8 mouse cellular contexts compared by ENCODE assay signal in the genomic region with DNA sequence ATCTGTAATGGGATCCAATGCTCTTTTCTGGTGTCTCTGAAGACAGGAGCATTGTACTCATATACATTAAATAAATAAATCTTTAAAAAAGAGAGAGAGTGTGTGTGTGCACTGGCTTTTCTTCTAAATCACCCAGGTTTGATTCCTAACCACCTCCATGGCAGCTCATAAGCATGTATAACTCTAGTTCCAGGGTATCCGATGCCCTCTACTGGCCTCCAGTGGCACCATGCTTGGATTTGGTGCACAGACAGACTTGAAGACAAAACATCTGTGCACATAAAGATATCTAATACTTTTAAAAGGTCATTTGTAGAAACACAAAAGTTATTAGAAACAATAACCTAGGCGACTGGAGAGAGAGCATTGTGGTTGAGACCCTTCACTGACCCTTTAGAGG. TPM values are rescaled to one million over a fixed set of nuclear protein-coding genes. Genes with fewer than 3 reads are reported as not detected.
DNase-seq lines count a peak whose midpoint lies in the region; ATAC-seq and TF ChIP-seq lines count a peak whose summit lies in the region.
"Had no signal": no experiment of that assay in that cellular context is flagged by ENCODE, and none has a peak within 500 bp of the region (broad histone marks: within the 10 kb centered on the region; RNA-seq: fewer than 3 reads in every experiment).

No protein-coding gene starts in this region.

- H3K27ac ChIP-seq in intestine, postnatal 0 days (ENCODE audit: low read depth, low read length) = no peak overlapping the region
- H3K27ac ChIP-seq in intestine, embryonic 16.5 days (ENCODE audit: low read length) = no peak overlapping the region
- H3K27ac ChIP-seq in liver, embryonic 14.5 days = no peak overlapping the region

- 54% methylated on average over 2 of the region's 2 CpGs for WGBS in intestine, postnatal 0 days
- WGBS in intestine, embryonic 16.5 days = 46% methylated on average over 2 of the region's 2 CpGs
- 31% methylated on average over 2 of the region's 2 CpGs for WGBS in liver, embryonic 14.5 days (ENCODE audit: insufficient replicate concordance)

- TF ChIP-seq EP300 in liver, embryonic 14.5 days (IDR thresholded peaks at IDR 0.05; ENCODE audit: low read depth) = no peak

- H3K79me2 ChIP-seq in C2C12 (ENCODE audit: control insufficient read depth, insufficient read depth) = no peaks in the 10 kb centered on the region

- no peaks in the 10 kb centered on the region for H3K27me3 ChIP-seq in intestine, postnatal 0 days (replicated peaks; ENCODE audit: control insufficient read depth, insufficient read depth, low read length)
- no peaks in the 10 kb centered on the region for H3K27me3 ChIP-seq in intestine, embryonic 16.5 days (replicated peaks; ENCODE audit: control insufficient read depth, insufficient read depth, low read length)
- H3K27me3 ChIP-seq in C2C12 (ENCODE audit: control insufficient read depth, insufficient read depth, insufficient read length) = no peaks in the 10 kb centered on the region
- H3K27me3 ChIP-seq in liver, embryonic 14.5 days (ENCODE audit: control insufficient read depth, insufficient read depth, low read length) = no peaks in the 10 kb centered on the region

- no peak for ATAC-seq in intestine, postnatal 0 days
- no peak for ATAC-seq in intestine, embryonic 16.5 days
- ATAC-seq in liver, embryonic 14.5 days (ENCODE audit: insufficient read depth) = no peak

- H3K79me3 ChIP-seq in C2C12 (ENCODE audit: low read depth) = no peaks in the 10 kb centered on the region

- H3K9ac ChIP-seq in intestine, postnatal 0 days (ENCODE audit: low read depth, low read length) = no peak overlapping the region
- H3K9ac ChIP-seq in intestine, embryonic 16.5 days (ENCODE audit: low read depth, low read length) = no peak overlapping the region
- no peak overlapping the region for H3K9ac ChIP-seq in liver, embryonic 14.5 days (replicated peaks)

- H3K36me3 ChIP-seq in intestine, postnatal 0 days (ENCODE audit: control insufficient read depth, insufficient read depth) = peaks cover 18% of the 10 kb centered on the region
- H3K36me3 ChIP-seq in intestine, embryonic 16.5 days (ENCODE audit: control insufficient read depth, insufficient read depth, low read length) = peaks cover 4% of the 10 kb centered on the region; the same call in 1 of the 2 replicates
- peaks cover 36% of the 10 kb centered on the region for H3K36me3 ChIP-seq in C2C12 (ENCODE audit: control insufficient read depth, insufficient read depth)
- H3K36me3 ChIP-seq in liver, embryonic 14.5 days (replicated peaks; ENCODE audit: control insufficient read depth, insufficient read depth, low read depth) = no peaks in the 10 kb centered on the region; the same call in 1 of the 2 replicates

- H3ac ChIP-seq in C2C12 (ENCODE audit: control insufficient read depth, insufficient read length, low read depth) = no peak overlapping the region

- H3K4me1 ChIP-seq in intestine, postnatal 0 days (replicated peaks; ENCODE audit: control insufficient read depth, insufficient read depth, low read length) = no peaks in the 10 kb centered on the region
- H3K4me1 ChIP-seq in intestine, embryonic 16.5 days (ENCODE audit: control insufficient read depth, insufficient read depth, low read length) = no peaks in the 10 kb centered on the region
- H3K4me1 ChIP-seq in liver, embryonic 14.5 days (replicated peaks; ENCODE audit: control insufficient read depth in 2 of 2, insufficient read depth in 2 of 2, low read length in 1 of 2) = no peaks in the 10 kb centered on the region

- DNase-seq in ES-CJ7 (ENCODE audit: low read depth, low spot score) = peak; percentile 42
- peak; percentile 71 for DNase-seq in embryo, embryonic 10 days (ENCODE audit: low spot score)
- no peak for DNase-seq in liver, embryonic 14.5 days (ENCODE audit: low read depth in 3 of 3, low spot score in 3 of 3)
- peak; percentile 46 for DNase-seq in thymus, postnatal 14 days

- H3K4me2 ChIP-seq in intestine, postnatal 0 days (replicated peaks; ENCODE audit: low read depth) = no peak overlapping the region
- no peak overlapping the region for H3K4me2 ChIP-seq in intestine, embryonic 16.5 days (ENCODE audit: low read depth, low read length)
- no peak overlapping the region for H3K4me2 ChIP-seq in liver, embryonic 14.5 days (ENCODE audit: low read depth)

- H3K4me3 ChIP-seq in intestine, postnatal 0 days (ENCODE audit: low read depth, low read length) = no peak overlapping the region
- no peak overlapping the region for H3K4me3 ChIP-seq in intestine, embryonic 16.5 days (ENCODE audit: low read length)
- no peak overlapping the region for H3K4me3 ChIP-seq in C2C12 (ENCODE audit: insufficient read depth, poor library complexity, severe bottlenecking)
- H3K4me3 ChIP-seq in liver, embryonic 14.5 days (ENCODE audit: insufficient read depth in 1 of 2, low read depth in 2 of 2, low read length in 2 of 2) = no peak overlapping the region

- no peaks in the 10 kb centered on the region for H3K9me3 ChIP-seq in intestine, postnatal 0 days (ENCODE audit: control insufficient read depth)
- no peaks in the 10 kb centered on the region for H3K9me3 ChIP-seq in intestine, embryonic 16.5 days (ENCODE audit: control insufficient read depth, low read length)
- no peaks in the 10 kb centered on the region for H3K9me3 ChIP-seq in liver, embryonic 14.5 days (ENCODE audit: control insufficient read depth, low read length)

- peak; percentile 81 for TF ChIP-seq CTCF in intestine, postnatal 0 days (IDR thresholded peaks at IDR 0.05; ENCODE audit: low read depth)
- TF ChIP-seq CTCF in C2C12 (IDR thresholded peaks at IDR 0.05; ENCODE audit: control insufficient read depth, insufficient read depth, insufficient read length) = peak; percentile 31
- peak; percentile 70 for TF ChIP-seq CTCF in liver, embryonic 14.5 days (IDR thresholded peaks at IDR 0.05; ENCODE audit: low read depth)

TF ChIP-seq in C2C12, 6 proteins besides CTCF, POLR2A, EP300 and RAD21:
- no peak for TF ChIP-seq MYOG (IDR thresholded peaks at IDR 0.05; ENCODE audit: control insufficient read depth, extremely low read depth, insufficient read length)

RNA-seq across cellular contexts. Expression of gene Zfp318, which starts 9.5 kb away (rescaled TPM):
- polyA plus RNA-seq in intestine, postnatal 0 days (2015; fragmentation: Nextera tagmentation; extraction: Ambion mirVana) = 2.2 and 3.8 TPM in 2 replicates
- 2.3 and 2.8 TPM in 2 replicates for polyA plus RNA-seq in intestine, embryonic 16.5 days (2015; fragmentation: Nextera tagmentation; extraction: Ambion mirVana)
- polyA plus RNA-seq in C2C12 (2012; fragmentation: generic; extraction: Trizol) = 3.4 TPM
- polyA plus RNA-seq in liver, embryonic 14.5 days (2012; rRNA removed) = 1.1 and 2.1 TPM in 2 replicates
- 1.5 and 1.9 TPM in 2 replicates for polyA plus RNA-seq in liver, embryonic 14.5 days (2014; fragmentation: Nextera tagmentation; extraction: Ambion mirVana)

RNA-seq across cellular contexts. Expression of gene Crip3, which starts 35.7 kb away (rescaled TPM):
- 0.12 TPM in 1 of 2 replicates, not detected in the other for polyA plus RNA-seq in intestine, postnatal 0 days (2015; fragmentation: Nextera tagmentation; extraction: Ambion mirVana)
- 0.16 and 0.35 TPM in 2 replicates for polyA plus RNA-seq in intestine, embryonic 16.5 days (2015; fragmentation: Nextera tagmentation; extraction: Ambion mirVana)
- polyA plus RNA-seq in C2C12 (2012; fragmentation: generic; extraction: Trizol) = not detected
- polyA plus RNA-seq in liver, embryonic 14.5 days (2012; rRNA removed) = 0.05 TPM in 1 of 2 replicates, not detected in the other
- not detected in 2 replicates for polyA plus RNA-seq in liver, embryonic 14.5 days (2014; fragmentation: Nextera tagmentation; extraction: Ambion mirVana)

RNA-seq across cellular contexts. Expression of gene Slc22a7, which starts 45.2 kb away (rescaled TPM):
- polyA plus RNA-seq in intestine, postnatal 0 days (2015; fragmentation: Nextera tagmentation; extraction: Ambion mirVana) = not detected in 2 replicates
- not detected in 2 replicates for polyA plus RNA-seq in intestine, embryonic 16.5 days (2015; fragmentation: Nextera tagmentation; extraction: Ambion mirVana)
- not detected for polyA plus RNA-seq in C2C12 (2012; fragmentation: generic; extraction: Trizol)
- polyA plus RNA-seq in liver, embryonic 14.5 days (2012; rRNA removed) = 0.03 and 0.04 TPM in 2 replicates
- polyA plus RNA-seq in liver, embryonic 14.5 days (2014; fragmentation: Nextera tagmentation; extraction: Ambion mirVana) = 0.09 TPM in 1 of 2 replicates, not detected in the other
- polyA plus RNA-seq: gonadal fat pad, adult 2 months had no signal

Comparison
In these comparisons a context has a peak if more than half of its experiments do, and no peak if none do; other contexts are left out.
1. CTCF ChIP-seq: peak in every context shown above with its lines; median percentile 81 in intestine, postnatal 0 days; 70 in liver, embryonic 14.5 days; 31 in C2C12.
2. DNase-seq: peak in ES-CJ7 (single experiment), embryo, embryonic 10 days (single experiment) and thymus, postnatal 14 days (single experiment); none in liver, embryonic 14.5 days (0 of 3).